Mouse (Mus musculus) MEL-GATA-1-ER (cell line): Measurements from ENCODE around the gene Rpl13a.
"Not testable (repeated sequence)": the region's sequence is repeated elsewhere in the genome, so short reads cannot be mapped to it uniquely, and the experiment has no call there.

Source experiments
- DNase-seq: peaks from one replicate; pipeline ENCODE4 v3.0.0-alpha.2; 2012; ENCODE audit warnings: low read depth; ENCODE audit errors: extremely low read depth

Gene Rpl13a

GRCm38 (mm10) chr7:45128624-45129246 is at the start of gene Rpl13a:
Gene Rpl13a (minus strand): TSS chr7:45128761.
- peak; percentile 95 for DNase-seq

GRCm38 (mm10) chr7:45176356-45176755 is 47.8 kb upstream of the Rpl13a start:
- no peak for DNase-seq

GRCm38 (mm10) chr7:45175929-45176328 is 47.4 kb upstream of the Rpl13a start:
- no peak for DNase-seq

- no peak for DNase-seq
Measured at GRCm38 (mm10) chr7:45175398-45175797, 46.8 kb upstream of the Rpl13a start.

GRCm38 (mm10) chr7:45174567-45175280 is 46.2 kb upstream of the Rpl13a start:
- DNase-seq = no peak

GRCm38 (mm10) chr7:45173772-45174171 is 45.2 kb upstream of the Rpl13a start:
- not testable (repeated sequence) for DNase-seq

- no peak for DNase-seq
Measured at GRCm38 (mm10) chr7:45172974-45173373, 44.4 kb upstream of the Rpl13a start.

- DNase-seq = no peak
Measured at GRCm38 (mm10) chr7:45169495-45169894, 40.9 kb upstream of the Rpl13a start.

GRCm38 (mm10) chr7:45168656-45169055 is 40.1 kb upstream of the Rpl13a start:
- no peak for DNase-seq

- no peak for DNase-seq
Measured at GRCm38 (mm10) chr7:45167761-45168445, 39.3 kb upstream of the Rpl13a start.

- DNase-seq = no peak
Measured at GRCm38 (mm10) chr7:45166950-45167401, 38.4 kb upstream of the Rpl13a start.

- DNase-seq = no peak
Measured at GRCm38 (mm10) chr7:45165701-45166100, 37.1 kb upstream of the Rpl13a start.

- DNase-seq = no peak
Measured at GRCm38 (mm10) chr7:45164833-45165232, 36.3 kb upstream of the Rpl13a start.

- no peak for DNase-seq
Measured at GRCm38 (mm10) chr7:45163735-45164490, 35.4 kb upstream of the Rpl13a start, which contains the start of gene Slc17a7. Gene Slc17a7 (plus strand): TSS chr7:45163949.

GRCm38 (mm10) chr7:45162996-45163615 is 34.5 kb upstream of the Rpl13a start:
- no peak for DNase-seq

GRCm38 (mm10) chr7:45162551-45162950 is 34.0 kb upstream of the Rpl13a start:
- DNase-seq = no peak

- peak; percentile 91 for DNase-seq
Measured at GRCm38 (mm10) chr7:45161612-45162473, 33.3 kb upstream of the Rpl13a start.

- DNase-seq = no peak
Measured at GRCm38 (mm10) chr7:45160866-45161265, 32.3 kb upstream of the Rpl13a start.

- no peak for DNase-seq
Measured at GRCm38 (mm10) chr7:45160316-45160800, 31.8 kb upstream of the Rpl13a start.

GRCm38 (mm10) chr7:45158991-45159390 is 30.4 kb upstream of the Rpl13a start:
- no peak for DNase-seq
